In genomic region chr11:3452769-3453168, GRCm38 (mm10) we compare ENCODE assay signal across 9 mouse cellular contexts. TPM values are rescaled to one million over a fixed set of nuclear protein-coding genes. Genes with fewer than 3 reads are reported as not detected.
DNase-seq lines count a peak whose midpoint lies in the region; ATAC-seq and TF ChIP-seq lines count a peak whose summit lies in the region.
"Had no signal": no experiment of that assay in that cellular context is flagged by ENCODE, and none has a peak within 500 bp of the region (broad histone marks: within the 10 kb centered on the region; RNA-seq: fewer than 3 reads in every experiment).

No protein-coding gene starts in this region.

- no peaks in the 10 kb centered on the region for H3K9me3 ChIP-seq in ES-E14 (ENCODE audit: control insufficient read depth, insufficient read depth, low read depth, low read length)
- H3K9me3 ChIP-seq in embryonic facial prominence, embryonic 14.5 days (ENCODE audit: control insufficient read depth, low read length) = no peaks in the 10 kb centered on the region
- no peaks in the 10 kb centered on the region for H3K9me3 ChIP-seq in intestine, embryonic 14.5 days (ENCODE audit: control insufficient read depth, low read length)
- no peaks in the 10 kb centered on the region for H3K9me3 ChIP-seq in neural tube, embryonic 11.5 days (ENCODE audit: control insufficient read depth, low read length)

- peaks cover 0 to 5% of the 10 kb centered on the region in 2 experiments; a peak in 2 of 4 replicates for H3K4me1 ChIP-seq in ES-E14 (ENCODE audit: control insufficient read depth in 2 of 2, insufficient read depth in 2 of 2, low read length in 2 of 2, poor library complexity in 1 of 2)
- peaks cover 15% of the 10 kb centered on the region; the same call in 1 of the 2 replicates for H3K4me1 ChIP-seq in embryonic facial prominence, embryonic 14.5 days (ENCODE audit: control insufficient read depth, insufficient read depth, low read length)
- peaks cover 12% of the 10 kb centered on the region for H3K4me1 ChIP-seq in intestine, embryonic 14.5 days (replicated peaks; ENCODE audit: control insufficient read depth, insufficient read depth, low read length)
- H3K4me1 ChIP-seq in liver, adult 2 months (ENCODE audit: control insufficient read depth, insufficient read depth, low read length) = peaks cover 10% of the 10 kb centered on the region
- 0 out of 2 replicates have a peak, but pooled peaks cover 6% of the 10 kb centered on the region for H3K4me1 ChIP-seq in neural tube, embryonic 11.5 days (ENCODE audit: control insufficient read depth, insufficient read depth, low read length)

- peak overlapping the region; percentile 45; the same call in 1 of the 2 replicates for H3K27ac ChIP-seq in ES-E14 (ENCODE audit: insufficient read depth, low read depth, low read length, poor library complexity, severe bottlenecking)
- peak overlapping the region; percentile 78 for H3K27ac ChIP-seq in embryonic facial prominence, embryonic 14.5 days (replicated peaks; ENCODE audit: low read depth, low read length)
- peak overlapping the region; percentile 76 for H3K27ac ChIP-seq in intestine, embryonic 14.5 days (ENCODE audit: low read depth)
- peak overlapping the region; percentile 59 for H3K27ac ChIP-seq in liver, adult 2 months (replicated peaks; ENCODE audit: insufficient read depth, low read depth, low read length)
- peak overlapping the region; percentile 83; the same call in 1 of the 2 replicates for H3K27ac ChIP-seq in neural tube, embryonic 11.5 days (ENCODE audit: low read depth, low read length)

- peak overlapping the region; percentile 80; the same call in 1 of the 2 replicates for H3K9ac ChIP-seq in ES-E14 (ENCODE audit: insufficient read depth, low read depth, low read length, poor library complexity, severe bottlenecking)
- H3K9ac ChIP-seq in embryonic facial prominence, embryonic 14.5 days (ENCODE audit: low read depth, low read length) = peak overlapping the region; percentile 64
- peak overlapping the region; percentile 84 for H3K9ac ChIP-seq in intestine, embryonic 14.5 days (ENCODE audit: low read length)
- peak overlapping the region; percentile 71 for H3K9ac ChIP-seq in liver, adult 2 months (ENCODE audit: low read depth, low read length)
- peak overlapping the region; percentile 86 for H3K9ac ChIP-seq in neural tube, embryonic 11.5 days (ENCODE audit: low read length)

- DNase-seq in cerebellum, adult 11 months = peak; percentile 38
- DNase-seq in ES-E14 (ENCODE audit: low read depth, low spot score) = peak; percentile 58
- DNase-seq in embryonic facial prominence, embryonic 14.5 days (ENCODE audit: low spot score) = peak; percentile 39
- peak; percentile 61 for DNase-seq in intestine, embryonic 14.5 days (ENCODE audit: low spot score)
- no peak for DNase-seq in liver, adult 2 months (ENCODE audit: extremely low read depth, low read depth, low spot score)
- peak; percentile 53 for DNase-seq in neural tube, embryonic 11.5 days (ENCODE audit: low spot score)
- DNase-seq in spleen, adult 12 weeks (ENCODE audit: low spot score) = no peak

- no peaks in the 10 kb centered on the region for H3K27me3 ChIP-seq in embryonic facial prominence, embryonic 14.5 days (replicated peaks; ENCODE audit: control insufficient read depth, insufficient read depth, low read length)
- no peaks in the 10 kb centered on the region for H3K27me3 ChIP-seq in intestine, embryonic 14.5 days (replicated peaks; ENCODE audit: control insufficient read depth, insufficient read depth, low read length)
- no peaks in the 10 kb centered on the region for H3K27me3 ChIP-seq in liver, adult 2 months (ENCODE audit: control insufficient read depth, insufficient read depth, low read length)
- H3K27me3 ChIP-seq in neural tube, embryonic 11.5 days (ENCODE audit: control insufficient read depth, insufficient read depth, low read length) = no peaks in the 10 kb centered on the region
- H3K27me3 ChIP-seq: Patski had no signal

- TF ChIP-seq CTCF in liver, adult 2 months (IDR thresholded peaks at IDR 0.05; ENCODE audit: low read depth, low read length) = no peak

- H3K36me3 ChIP-seq in ES-E14 (ENCODE audit: control insufficient read depth, insufficient read depth, low read length, poor library complexity, severe bottlenecking) = no peaks in the 10 kb centered on the region
- peaks cover 7% of the 10 kb centered on the region; the same call in 1 of the 2 replicates for H3K36me3 ChIP-seq in embryonic facial prominence, embryonic 14.5 days (ENCODE audit: control insufficient read depth, insufficient read depth, low read length)
- H3K36me3 ChIP-seq in intestine, embryonic 14.5 days (ENCODE audit: control insufficient read depth, insufficient read depth, low read length) = peaks cover 16% of the 10 kb centered on the region
- H3K36me3 ChIP-seq in liver, adult 2 months (ENCODE audit: control insufficient read depth, insufficient read depth, low read length) = no peaks in the 10 kb centered on the region
- no peaks in the 10 kb centered on the region; the same call in 1 of the 2 replicates for H3K36me3 ChIP-seq in neural tube, embryonic 11.5 days (ENCODE audit: control insufficient read depth, insufficient read depth, low read length)

- in situ Hi-C loops in ES-E14 (cut with MboI; ENCODE audit: low sequenced_read_pairs in 2 of 2, unreplicated experiment in 2 of 2) = no loop called here

- ATAC-seq in cerebellum, adult (ENCODE audit: insufficient number of reproducible peaks, low FRiP score, low TSS enrichment) = no peak
- peak; percentile 53 for ATAC-seq in embryonic facial prominence, embryonic 14.5 days (ENCODE audit: low read depth)
- ATAC-seq in intestine, embryonic 14.5 days (replicated peaks; ENCODE audit: low FRiP score, low TSS enrichment, low read depth) = peak; percentile 40; the same call in 1 of the 2 replicates
- ATAC-seq in neural tube, embryonic 11.5 days (ENCODE audit: insufficient read depth, low FRiP score, low TSS enrichment) = peak; percentile 40; the same call in 1 of the 2 replicates

- under 1% methylated on average over 9 of the region's 9 CpGs for WGBS in embryonic facial prominence, embryonic 14.5 days
- WGBS in intestine, embryonic 14.5 days = 1% methylated on average over 9 of the region's 9 CpGs
- 2% methylated on average over 9 of the region's 9 CpGs for WGBS in liver, adult 2 months
- 1% methylated on average over 9 of the region's 9 CpGs for WGBS in neural tube, embryonic 11.5 days

- peak overlapping the region; percentile 78 for H3K4me2 ChIP-seq in embryonic facial prominence, embryonic 14.5 days (ENCODE audit: low read depth, low read length)
- peak overlapping the region; percentile 92 for H3K4me2 ChIP-seq in intestine, embryonic 14.5 days (ENCODE audit: low read length)
- peak overlapping the region; percentile 88 for H3K4me2 ChIP-seq in neural tube, embryonic 11.5 days (ENCODE audit: low read depth)

- H3K4me3 ChIP-seq in ES-E14 (ENCODE audit: insufficient read depth in 1 of 2, low read depth in 1 of 2, low read length in 2 of 2, poor library complexity in 1 of 2, severe bottlenecking in 1 of 2) = peak overlapping the region; percentile 74 to 81
- H3K4me3 ChIP-seq in embryonic facial prominence, embryonic 14.5 days (ENCODE audit: low read depth, low read length) = peak overlapping the region; percentile 71
- H3K4me3 ChIP-seq in intestine, embryonic 14.5 days (ENCODE audit: low read depth, low read length) = peak overlapping the region; percentile 94
- H3K4me3 ChIP-seq in liver, adult 2 months (ENCODE audit: insufficient read depth, low read depth, low read length) = peak overlapping the region; percentile 76
- H3K4me3 ChIP-seq in neural tube, embryonic 11.5 days (ENCODE audit: low read depth, low read length) = peak overlapping the region; percentile 84

- H3K79me2 ChIP-seq in liver, adult 2 months (ENCODE audit: control insufficient read depth, insufficient read depth, low read length) = peaks cover 19% of the 10 kb centered on the region; the same call in 1 of the 2 replicates

- TF ChIP-seq POLR2A in liver, adult 2 months (IDR thresholded peaks at IDR 0.05; ENCODE audit: extremely low read depth, insufficient read depth, low read length) = no peak

TF ChIP-seq in ES-E14, 5 proteins besides CTCF, POLR2A, EP300 and RAD21:
- no peak for TF ChIP-seq ZC3H11A (IDR thresholded peaks at IDR 0.05; ENCODE audit: borderline replicate concordance, low read depth, low read length)
- TF ChIP-seq CHD2 (IDR thresholded peaks at IDR 0.05; ENCODE audit: low read depth, low read length) = no peak
- no peak for TF ChIP-seq ZNF384 (IDR thresholded peaks at IDR 0.05; ENCODE audit: low read depth, low read length)

RNA-seq across cellular contexts. Expression of gene Rnf185, which starts 0.6 kb away (rescaled TPM):
- 9.3 and 15.5 TPM in 2 replicates for total RNA-seq in ES-E14 (2012; rRNA removed)
- polyA plus RNA-seq in embryonic facial prominence, embryonic 14.5 days (2014; fragmentation: Nextera tagmentation; extraction: Ambion mirVana) = 37.1 and 40.3 TPM in 2 replicates
- 33.9 and 38.1 TPM in 2 replicates for polyA plus RNA-seq in intestine, embryonic 14.5 days (2014; fragmentation: Nextera tagmentation; extraction: Ambion mirVana)
- 11.2 and 14.8 TPM in 2 replicates for total RNA-seq in liver, adult 2 months (2014; rRNA removed)
- 28.7 and 33.3 TPM in 2 replicates for polyA plus RNA-seq in liver, adult 2 months (2012; rRNA removed)
- 53.8 and 59.5 TPM in 2 replicates for polyA plus RNA-seq in neural tube, embryonic 11.5 days (2014; fragmentation: Nextera tagmentation; extraction: Ambion mirVana)

RNA-seq across cellular contexts. Expression of gene Pla2g3, which starts 35.3 kb away (rescaled TPM):
- total RNA-seq in ES-E14 (2012; rRNA removed) = 0.16 TPM in 1 of 2 replicates, not detected in the other
- polyA plus RNA-seq in embryonic facial prominence, embryonic 14.5 days (2014; fragmentation: Nextera tagmentation; extraction: Ambion mirVana) = 0.36 and 0.41 TPM in 2 replicates
- polyA plus RNA-seq in intestine, embryonic 14.5 days (2014; fragmentation: Nextera tagmentation; extraction: Ambion mirVana) = 0.61 and 0.75 TPM in 2 replicates
- not detected in 2 replicates for total RNA-seq in liver, adult 2 months (2014; rRNA removed)
- 0.06 TPM in 1 of 2 replicates, not detected in the other for polyA plus RNA-seq in liver, adult 2 months (2012; rRNA removed)
- polyA plus RNA-seq in neural tube, embryonic 11.5 days (2014; fragmentation: Nextera tagmentation; extraction: Ambion mirVana) = 1.7 and 2.2 TPM in 2 replicates

RNA-seq across cellular contexts. Expression of gene Limk2, which starts 43.8 kb away (rescaled TPM):
- 80.5 and 93.3 TPM in 2 replicates for total RNA-seq in ES-E14 (2012; rRNA removed)
- 63.8 and 74.8 TPM in 2 replicates for polyA plus RNA-seq in embryonic facial prominence, embryonic 14.5 days (2014; fragmentation: Nextera tagmentation; extraction: Ambion mirVana)
- 62.8 and 67.3 TPM in 2 replicates for polyA plus RNA-seq in intestine, embryonic 14.5 days (2014; fragmentation: Nextera tagmentation; extraction: Ambion mirVana)
- total RNA-seq in liver, adult 2 months (2014; rRNA removed) = 7.2 TPM in 2 replicates
- polyA plus RNA-seq in liver, adult 2 months (2012; rRNA removed) = 6.1 and 9.1 TPM in 2 replicates
- 77.5 and 91.8 TPM in 2 replicates for polyA plus RNA-seq in neural tube, embryonic 11.5 days (2014; fragmentation: Nextera tagmentation; extraction: Ambion mirVana)

RNA-seq across cellular contexts. Expression of gene Inpp5j, which starts 51.9 kb away (rescaled TPM):
- total RNA-seq in ES-E14 (2012; rRNA removed) = 0.09 TPM in 1 of 2 replicates, not detected in the other
- polyA plus RNA-seq in embryonic facial prominence, embryonic 14.5 days (2014; fragmentation: Nextera tagmentation; extraction: Ambion mirVana) = 0.81 and 1.0 TPM in 2 replicates
- 4.1 and 4.3 TPM in 2 replicates for polyA plus RNA-seq in intestine, embryonic 14.5 days (2014; fragmentation: Nextera tagmentation; extraction: Ambion mirVana)
- not detected in 2 replicates for total RNA-seq in liver, adult 2 months (2014; rRNA removed)
- 0.05 and 0.07 TPM in 2 replicates for polyA plus RNA-seq in liver, adult 2 months (2012; rRNA removed)
- polyA plus RNA-seq in neural tube, embryonic 11.5 days (2014; fragmentation: Nextera tagmentation; extraction: Ambion mirVana) = 0.31 and 0.42 TPM in 2 replicates

Comparison
In these comparisons a context has a peak if more than half of its experiments do, and no peak if none do; other contexts are left out.
1. DNase-seq: peak in cerebellum, adult 11 months (single experiment), ES-E14 (single experiment), embryonic facial prominence, embryonic 14.5 days (single experiment), intestine, embryonic 14.5 days (single experiment) and neural tube, embryonic 11.5 days (single experiment); none in liver, adult 2 months (single experiment) and spleen, adult 12 weeks (single experiment).
2. Peak in every context shown above with its lines, with median percentiles within 50 percentile points of each other: H3K27ac ChIP-seq, H3K4me3 ChIP-seq, H3K9ac ChIP-seq and H3K4me2 ChIP-seq.